Mouse (Mus musculus) testis, adult 2 months (tissue): ENCODE data around the gene Shkbp1.

ENCODE experiments used
- CTCF ChIP-seq: fragments of 200-500 bp; IDR thresholded peaks from 2 replicates; pipeline ENCODE4 v1.5.1; 2012; ENCODE audit warnings: low read depth, mild to moderate bottlenecking, inconsistent platforms, low read length, moderate library complexity; ENCODE audit not compliant: control insufficient read depth, insufficient read depth, insufficient replicate concordance
- POLR2A ChIP-seq: fragments of 200-500 bp; IDR thresholded peaks from 2 replicates; pipeline ENCODE4 v1.6.1; 2012; ENCODE audit warnings: low read depth, mild to moderate bottlenecking, inconsistent platforms, low read length, moderate library complexity; ENCODE audit not compliant: control insufficient read depth

GRCm38 (mm10) chr7:27330709-27331540 lies 24.9 kb downstream of the Shkbp1 start:
- TF ChIP-seq POLR2A (no peak), CTCF (no peak)
